Mouse (Mus musculus): ENCODE data around the gene Gm20532. TPM values are rescaled to one million over a fixed set of nuclear protein-coding genes. Genes with fewer than 3 reads are reported as not detected.

Gm20532 gene
- polyA plus RNA-seq, 2 experiments, result not detected

GRCm38 (mm10) chr2:26580751-26581150 is 5.7 kb upstream of the Gm20532 start:
- WGBS (ENCODE audit: insufficient replicate concordance), result 56% methylated on average over 5 of the region's 5 CpGs

GRCm38 (mm10) chr2:26582203-26582602 is 4.2 kb upstream of the Gm20532 start:
- no peak for TF ChIP-seq CTCF (IDR thresholded peaks at IDR 0.05; ENCODE audit: low read depth)
- TF ChIP-seq EP300 (IDR thresholded peaks at IDR 0.05; ENCODE audit: low read depth), result no peak
- peaks cover under 1 to 17% of the 10 kb centered on the region in 2 experiments; a peak in 3 of 4 replicates for H3K4me1 ChIP-seq (replicated peaks; ENCODE audit: control insufficient read depth in 2 of 2, insufficient read depth in 2 of 2, low read length in 1 of 2)
- WGBS (ENCODE audit: insufficient replicate concordance), result 25% methylated on average over 2 of the region's 2 CpGs
- H3K9ac ChIP-seq (replicated peaks), result no peak overlapping the region
- H3K27me3 ChIP-seq (ENCODE audit: control insufficient read depth, insufficient read depth, low read length), result no peaks in the 10 kb centered on the region
- DNase-seq (ENCODE audit: low read depth in 3 of 3, low spot score in 3 of 3) (no peak), ATAC-seq (ENCODE audit: insufficient read depth) (no peak)
- no peaks in the 10 kb centered on the region for H3K9me3 ChIP-seq (ENCODE audit: control insufficient read depth, low read length)
- no peak overlapping the region for H3K4me3 ChIP-seq (ENCODE audit: insufficient read depth in 1 of 2, low read depth in 2 of 2, low read length in 2 of 2)
- no peak overlapping the region for H3K27ac ChIP-seq
- H3K36me3 ChIP-seq (replicated peaks; ENCODE audit: control insufficient read depth, insufficient read depth, low read depth), result no peaks in the 10 kb centered on the region
- no peak overlapping the region for H3K4me2 ChIP-seq (ENCODE audit: low read depth)

More at GRCm38 (mm10) chr2:26580751-26581150, 5.7 kb upstream of the Gm20532 start:
- Histone ChIP-seq H3K4me1 (replicated peaks; ENCODE audit: control insufficient read depth in 2 of 2, insufficient read depth in 2 of 2, low read length in 1 of 2) (peaks cover 6 to 27% of the 10 kb centered on the region in 2 experiments), H3K27ac (no peak overlapping the region), H3K9ac (replicated peaks) (no peak overlapping the region), H3K4me3 (ENCODE audit: insufficient read depth in 1 of 2, low read depth in 2 of 2, low read length in 2 of 2) (no peak overlapping the region), H3K27me3 (ENCODE audit: control insufficient read depth, insufficient read depth, low read length) (no peaks in the 10 kb centered on the region), H3K36me3 (replicated peaks; ENCODE audit: control insufficient read depth, insufficient read depth, low read depth) (no peaks in the 10 kb centered on the region), H3K9me3 (ENCODE audit: control insufficient read depth, low read length) (no peaks in the 10 kb centered on the region), H3K4me2 (ENCODE audit: low read depth) (no peak overlapping the region)
- ATAC-seq (ENCODE audit: insufficient read depth) (no peak), DNase-seq (ENCODE audit: low read depth in 3 of 3, low spot score in 3 of 3) (no peak)
- TF ChIP-seq CTCF (IDR thresholded peaks at IDR 0.05; ENCODE audit: low read depth), result no peak
- TF ChIP-seq EP300 (IDR thresholded peaks at IDR 0.05; ENCODE audit: low read depth), result no peak

GRCm38 (mm10) chr2:26582741-26583140 is 3.7 kb upstream of the Gm20532 start:
- no peak overlapping the region for H3K4me2 ChIP-seq (ENCODE audit: low read depth)
- no peak overlapping the region for H3K27ac ChIP-seq
- H3K9me3 ChIP-seq (ENCODE audit: control insufficient read depth, low read length), result no peaks in the 10 kb centered on the region
- H3K4me3 ChIP-seq (ENCODE audit: insufficient read depth in 1 of 2, low read depth in 2 of 2, low read length in 2 of 2), result no peak overlapping the region
- no peaks in the 10 kb centered on the region for H3K27me3 ChIP-seq (ENCODE audit: control insufficient read depth, insufficient read depth, low read length)
- H3K4me1 ChIP-seq (replicated peaks; ENCODE audit: control insufficient read depth in 2 of 2, insufficient read depth in 2 of 2, low read length in 1 of 2), result peaks cover 2 to 17% of the 10 kb centered on the region in 2 experiments; a peak in 3 of 4 replicates
- TF ChIP-seq EP300 (IDR thresholded peaks at IDR 0.05; ENCODE audit: low read depth), result no peak
- TF ChIP-seq CTCF (IDR thresholded peaks at IDR 0.05; ENCODE audit: low read depth), result no peak
- H3K9ac ChIP-seq (replicated peaks), result no peak overlapping the region
- no peak for ATAC-seq (ENCODE audit: insufficient read depth)
- DNase-seq (ENCODE audit: low read depth in 3 of 3, low spot score in 3 of 3), result no peak
- H3K36me3 ChIP-seq (replicated peaks; ENCODE audit: control insufficient read depth, insufficient read depth, low read depth), result no peaks in the 10 kb centered on the region
- 65% methylated on average over 7 of the region's 7 CpGs for WGBS (ENCODE audit: insufficient replicate concordance)

GRCm38 (mm10) chr2:26583640-26584039 is 2.8 kb upstream of the Gm20532 start:
- H3K9ac ChIP-seq (replicated peaks), result no peak overlapping the region
- H3K4me3 ChIP-seq (ENCODE audit: insufficient read depth in 1 of 2, low read depth in 2 of 2, low read length in 2 of 2), result peak overlapping the region; percentile 21 to 33; a peak in 3 of 4 replicates
- no peak overlapping the region for H3K27ac ChIP-seq
- ATAC-seq (ENCODE audit: insufficient read depth) (no peak), DNase-seq (ENCODE audit: low read depth in 3 of 3, low spot score in 3 of 3) (no peak)
- no peaks in the 10 kb centered on the region for H3K36me3 ChIP-seq (replicated peaks; ENCODE audit: control insufficient read depth, insufficient read depth, low read depth)
- no peaks in the 10 kb centered on the region for H3K9me3 ChIP-seq (ENCODE audit: control insufficient read depth, low read length)
- 3% methylated on average over 11 of the region's 11 CpGs for WGBS (ENCODE audit: insufficient replicate concordance)
- H3K4me2 ChIP-seq (ENCODE audit: low read depth), result no peak overlapping the region
- TF ChIP-seq EP300 (IDR thresholded peaks at IDR 0.05; ENCODE audit: low read depth) (no peak), CTCF (IDR thresholded peaks at IDR 0.05; ENCODE audit: low read depth) (no peak)
- H3K4me1 ChIP-seq (replicated peaks; ENCODE audit: control insufficient read depth in 2 of 2, insufficient read depth in 2 of 2, low read length in 1 of 2), result peaks cover 2 to 18% of the 10 kb centered on the region in 2 experiments; a peak in 3 of 4 replicates
- no peaks in the 10 kb centered on the region for H3K27me3 ChIP-seq (ENCODE audit: control insufficient read depth, insufficient read depth, low read length)

GRCm38 (mm10) chr2:26585713-26586112 is 726 bp upstream of the Gm20532 start:
- TF ChIP-seq CTCF (IDR thresholded peaks at IDR 0.05; ENCODE audit: low read depth), result no peak
- TF ChIP-seq EP300 (IDR thresholded peaks at IDR 0.05; ENCODE audit: low read depth), result no peak
- no peaks in the 10 kb centered on the region for H3K27me3 ChIP-seq (ENCODE audit: control insufficient read depth, insufficient read depth, low read length)
- DNase-seq (ENCODE audit: low read depth in 3 of 3, low spot score in 3 of 3) (no peak), ATAC-seq (ENCODE audit: insufficient read depth) (no peak)
- no peaks in the 10 kb centered on the region for H3K9me3 ChIP-seq (ENCODE audit: control insufficient read depth, low read length)
- H3K27ac ChIP-seq, result peak overlapping the region; percentile 14; the same call in 1 of the 2 replicates
- no peaks in the 10 kb centered on the region for H3K36me3 ChIP-seq (replicated peaks; ENCODE audit: control insufficient read depth, insufficient read depth, low read depth)
- peak overlapping the region; percentile 11 to 16 for H3K4me3 ChIP-seq (ENCODE audit: insufficient read depth in 1 of 2, low read depth in 2 of 2, low read length in 2 of 2)
- WGBS (ENCODE audit: insufficient replicate concordance), result 39% methylated on average over 6 of the region's 6 CpGs
- peaks cover 2 to 14% of the 10 kb centered on the region in 2 experiments; a peak in 3 of 4 replicates for H3K4me1 ChIP-seq (replicated peaks; ENCODE audit: control insufficient read depth in 2 of 2, insufficient read depth in 2 of 2, low read length in 1 of 2)
- H3K4me2 ChIP-seq (ENCODE audit: low read depth), result no peak overlapping the region
- peak overlapping the region; percentile 27 for H3K9ac ChIP-seq (replicated peaks)
